Mouse (Mus musculus) midbrain, embryonic 14.5 days (tissue): ENCODE data around the gene Myo16. TPM values are rescaled to one million over a fixed set of nuclear protein-coding genes. Genes with fewer than 3 reads are reported as not detected.

Experiments used
- ATAC-seq: fragments of 200-750 bp; cut with Nextera tagmentation; 2 replicates; pipeline ENCODE4 v1.8.0; 2017; ENCODE audit warnings: moderate number of reproducible peaks, moderate library complexity; ENCODE audit not compliant: low FRiP score, low TSS enrichment
- DNase-seq: peaks from one replicate; pipeline ENCODE4 v3.0.0-alpha.2; 2015
- H3K27ac ChIP-seq: fragments of 300-500 bp; sonication (generic); replicated peaks from 2 replicates; pipeline ENCODE4 v1.5.1; 2014; ENCODE audit warnings: mild to moderate bottlenecking, low read depth, low read length, moderate library complexity
- H3K27me3 ChIP-seq: fragments of 300-500 bp; sonication (generic); 2 replicates; pipeline ENCODE4 v1.6.1; 2014; ENCODE audit warnings: low read length, control low read depth, mixed read lengths; ENCODE audit not compliant: control insufficient read depth, insufficient read depth
- H3K36me3 ChIP-seq: fragments of 300-500 bp; sonication (generic); 2 replicates; pipeline ENCODE4 v1.6.1; 2014; ENCODE audit warnings: low read length, control low read depth; ENCODE audit not compliant: control insufficient read depth, insufficient read depth
- H3K4me1 ChIP-seq: fragments of 300-500 bp; sonication (generic); 2 replicates; pipeline ENCODE4 v1.6.1; 2014; ENCODE audit warnings: mild to moderate bottlenecking, antibody characterized with exemption, low read length, control low read depth; ENCODE audit not compliant: control insufficient read depth, insufficient read depth
- H3K4me2 ChIP-seq: fragments of 300-500 bp; sonication (generic); 2 replicates; pipeline ENCODE4 v1.6.1; 2014; ENCODE audit warnings: mild to moderate bottlenecking, low read length, moderate library complexity
- H3K4me3 ChIP-seq: fragments of 300-500 bp; sonication (generic); replicated peaks from 2 replicates; pipeline ENCODE4 v1.5.1; 2014; ENCODE audit warnings: low read depth, low read length
- H3K9ac ChIP-seq: fragments of 300-500 bp; sonication (generic); replicated peaks from 2 replicates; pipeline ENCODE4 v1.6.1; 2014; ENCODE audit warnings: mild to moderate bottlenecking, low read length, moderate library complexity
- H3K9me3 ChIP-seq: fragments of 300-500 bp; sonication (generic); 2 replicates; pipeline ENCODE4 v1.6.1; 2016; ENCODE audit warnings: low read length, control low read depth, mixed read lengths; ENCODE audit not compliant: control insufficient read depth
- WGBS: fragments of 180-500 bp; shearing (Covaris S2); extraction: QIAGEN DNeasy Blood & Tissue Kit; methylation state at CpG from one replicate; pipeline ENCODE4 v1.1.7; 2014; 5-methylcytosine and 5-hydroxymethylcytosine counted together
- polyA plus RNA-seq: library from polyadenylated mRNA; unstranded; fragments of >200 nt; fragmentation: Nextera tagmentation; extraction: Ambion mirVana; gene quantifications from 2 replicates; pipeline ENCODE4 v1.2.1, GENCODE M21; 2014

Gene Myo16
- polyA plus RNA-seq, 1 experiment from 2014 or later: 6.1 TPM

DNA sequence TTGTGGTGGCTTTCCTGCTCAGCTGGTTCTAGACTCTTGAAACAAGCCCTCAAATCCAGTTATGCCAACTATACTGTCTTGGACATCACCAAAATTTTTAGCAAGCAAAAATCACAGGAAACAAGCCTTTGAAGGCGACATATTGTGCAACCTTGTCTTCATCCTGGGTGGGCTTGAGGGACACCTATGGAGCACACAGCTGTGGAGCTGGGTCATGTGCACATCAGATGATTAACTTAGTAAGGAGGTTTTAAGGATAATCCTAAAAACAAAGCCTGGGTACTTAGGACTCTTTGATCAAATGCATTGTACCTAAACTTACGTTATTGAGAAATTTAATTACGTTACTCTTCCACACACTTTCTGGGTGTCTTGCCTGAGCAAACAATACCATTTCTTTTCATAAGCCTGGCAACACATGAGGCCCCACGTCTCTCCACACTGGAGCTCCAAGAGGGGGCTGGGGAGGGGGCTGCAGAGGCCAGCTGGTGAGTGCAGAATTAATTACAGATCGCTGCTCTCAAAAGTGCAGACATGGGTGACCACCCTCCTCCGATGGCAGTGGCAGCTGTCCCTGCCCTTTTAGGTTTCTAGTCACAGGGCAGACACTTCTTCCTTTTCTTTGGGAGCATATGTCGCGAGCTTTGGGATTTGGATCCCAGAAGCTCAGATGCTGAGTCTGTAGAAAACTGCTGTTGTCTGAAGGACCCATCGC is 19.5 kb downstream of the Myo16 start:
- Histone ChIP-seq H3K27ac (peak overlapping the region; percentile 16; the same call in 1 of the 2 replicates), H3K27me3 (no peaks in the 10 kb centered on the region), H3K4me1 (peaks cover 40% of the 10 kb centered on the region), H3K9ac (no peak overlapping the region), H3K36me3 (no peaks in the 10 kb centered on the region), H3K4me2 (no peak overlapping the region), H3K9me3 (no peaks in the 10 kb centered on the region), H3K4me3 (no peak overlapping the region)
- DNase-seq (peak; percentile 42), ATAC-seq (peak; percentile 74; the same call in 1 of the 2 replicates)
- WGBS: 17% methylated on average over 9 of the region's 9 CpGs

DNA sequence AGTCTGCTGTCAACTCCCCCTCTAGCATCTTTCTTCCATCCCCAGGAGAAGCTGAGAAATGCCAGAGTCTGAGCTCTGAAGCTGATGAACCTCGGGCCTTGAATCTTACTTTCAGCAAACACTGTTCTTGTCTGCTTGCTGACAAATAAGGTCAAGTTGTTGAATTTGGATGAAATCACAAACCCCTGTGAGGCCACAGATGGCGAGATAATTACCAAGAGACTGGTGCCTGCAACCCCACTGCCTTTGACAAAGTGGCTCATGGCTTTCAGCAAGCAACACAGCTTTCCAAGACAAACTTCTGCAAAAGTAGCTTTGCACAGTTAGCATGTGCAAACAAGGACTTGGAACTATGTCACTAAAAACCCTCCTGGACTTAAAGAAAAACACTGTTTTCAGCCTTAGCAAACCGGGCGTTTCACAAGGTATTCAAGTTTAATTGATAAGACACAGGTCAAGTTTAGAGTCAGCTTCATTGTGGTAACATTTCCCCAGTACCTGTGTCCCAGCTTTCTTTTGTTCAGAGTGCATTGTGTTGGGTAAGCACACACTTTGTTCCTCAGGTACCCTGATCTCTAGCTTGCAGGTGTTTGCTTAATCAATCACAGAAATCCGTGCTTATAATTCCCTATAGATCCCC is 20.6 kb downstream of the Myo16 start:
- H3K9ac ChIP-seq: no peak overlapping the region
- no peak overlapping the region for H3K27ac ChIP-seq
- H3K4me3 ChIP-seq: no peak overlapping the region
- no peaks in the 10 kb centered on the region for H3K9me3 ChIP-seq
- H3K27me3 ChIP-seq: no peaks in the 10 kb centered on the region
- ATAC-seq (no peak), DNase-seq (no peak)
- peaks cover 40% of the 10 kb centered on the region for H3K4me1 ChIP-seq
- 57% methylated on average over 5 of the region's 5 CpGs for WGBS
- no peak overlapping the region for H3K4me2 ChIP-seq
- H3K36me3 ChIP-seq: no peaks in the 10 kb centered on the region

DNA sequence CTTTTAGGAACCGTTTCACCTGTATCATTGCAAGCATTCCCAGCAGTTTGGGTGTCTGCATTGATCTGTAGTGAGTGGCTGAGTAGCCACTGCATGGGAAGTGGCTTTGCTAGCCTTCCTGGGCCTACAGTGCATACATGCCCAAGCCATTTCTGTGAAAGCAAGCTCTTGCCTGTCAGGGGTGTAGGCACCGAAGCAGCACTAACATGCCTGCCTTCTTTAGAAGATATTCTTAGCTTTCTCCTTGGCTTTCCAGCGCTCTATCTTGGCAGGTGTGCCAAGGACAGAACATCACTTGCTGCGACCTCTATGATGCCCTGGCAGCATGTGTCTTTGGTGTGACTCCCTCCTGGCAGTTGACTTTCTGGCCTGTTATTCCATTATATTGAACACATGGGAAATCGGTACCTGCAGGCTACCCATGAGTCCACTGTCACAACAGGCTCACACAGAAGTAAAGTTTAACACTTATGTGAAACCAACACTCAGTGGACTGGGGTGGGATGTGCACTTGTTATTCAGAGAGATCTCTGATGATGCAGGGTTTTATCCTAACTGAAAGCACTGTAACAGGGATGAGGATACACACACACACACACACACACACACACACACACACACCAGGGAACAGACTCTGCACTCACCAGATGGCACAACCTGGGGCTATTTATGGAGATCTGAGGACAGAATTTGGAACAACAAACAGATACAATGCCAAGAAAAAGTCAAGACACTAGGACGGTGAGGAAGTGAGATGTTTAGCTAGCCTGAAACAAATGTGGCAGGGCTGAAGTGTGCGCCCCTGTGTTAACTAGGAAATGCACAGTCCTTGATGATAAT is 21.4 kb downstream of the Myo16 start:
- H3K4me3 ChIP-seq: no peak overlapping the region
- no peak overlapping the region for H3K9ac ChIP-seq
- no peaks in the 10 kb centered on the region for H3K9me3 ChIP-seq
- DNase-seq: no peak
- H3K36me3 ChIP-seq: no peaks in the 10 kb centered on the region
- H3K4me1 ChIP-seq: peaks cover 40% of the 10 kb centered on the region
- no peak for ATAC-seq
- 0 out of 2 replicates have a peak overlapping the region, but pooled peaks have one; percentile 8 for H3K27ac ChIP-seq
- no peak overlapping the region for H3K4me2 ChIP-seq
- H3K27me3 ChIP-seq: no peaks in the 10 kb centered on the region
- 78% methylated on average over 7 of the region's 7 CpGs for WGBS

DNA sequence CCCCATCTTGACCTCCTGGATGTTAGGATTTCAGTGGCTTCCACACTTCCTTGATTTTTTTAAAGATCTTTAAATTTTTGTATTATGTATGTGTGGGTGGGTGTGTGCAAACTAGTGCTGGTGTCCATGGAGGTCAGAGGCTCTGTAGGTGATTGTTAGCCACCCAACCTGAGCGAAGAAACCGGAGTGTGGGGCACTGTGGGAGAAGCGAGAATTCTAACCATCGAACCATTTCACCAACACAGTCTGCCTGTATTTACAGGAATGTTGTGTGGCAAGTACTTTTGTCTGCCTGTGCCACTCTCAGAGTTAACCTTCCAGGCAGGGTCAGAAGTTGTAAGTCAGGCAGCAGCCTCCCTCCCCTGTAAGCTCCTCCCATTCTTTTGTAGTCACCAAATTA is 22.3 kb downstream of the Myo16 start:
- no peaks in the 10 kb centered on the region for H3K9me3 ChIP-seq
- H3K9ac ChIP-seq: no peak overlapping the region
- DNase-seq: no peak
- no peaks in the 10 kb centered on the region for H3K27me3 ChIP-seq
- H3K4me3 ChIP-seq: no peak overlapping the region
- ATAC-seq: no peak
- no peaks in the 10 kb centered on the region for H3K36me3 ChIP-seq
- no peak overlapping the region for H3K27ac ChIP-seq
- H3K4me1 ChIP-seq: peaks cover 40% of the 10 kb centered on the region
- WGBS: 65% methylated on average over 4 of the region's 4 CpGs
- H3K4me2 ChIP-seq: no peak overlapping the region

DNA sequence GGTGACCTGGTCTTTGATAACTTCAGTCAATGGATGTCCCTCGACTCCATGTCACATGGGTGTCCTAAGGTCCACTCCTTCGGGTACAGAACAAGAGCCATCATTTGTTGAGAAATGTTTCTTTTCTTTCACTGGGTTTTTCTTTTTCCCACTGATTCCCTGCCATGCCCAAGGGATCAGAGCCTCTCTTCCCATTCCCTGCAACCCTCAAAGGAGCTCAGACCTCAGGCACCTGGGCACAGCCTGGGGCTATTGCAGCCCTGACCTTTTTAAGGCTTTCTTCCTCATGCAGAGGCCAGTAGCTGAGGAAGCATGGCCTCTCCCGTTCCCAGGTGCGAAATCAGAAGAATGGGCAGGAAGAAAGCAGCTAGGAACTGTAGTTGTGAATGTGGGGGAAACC is 23.4 kb downstream of the Myo16 start:
- H3K4me3 ChIP-seq: no peak overlapping the region
- no peak overlapping the region for H3K4me2 ChIP-seq
- H3K27ac ChIP-seq: no peak overlapping the region
- WGBS: 65% methylated on average over 4 of the region's 4 CpGs
- no peak for DNase-seq
- no peaks in the 10 kb centered on the region for H3K9me3 ChIP-seq
- H3K9ac ChIP-seq: no peak overlapping the region
- ATAC-seq: no peak
- H3K36me3 ChIP-seq: no peaks in the 10 kb centered on the region
- peaks cover 40% of the 10 kb centered on the region for H3K4me1 ChIP-seq
- no peaks in the 10 kb centered on the region for H3K27me3 ChIP-seq

DNA sequence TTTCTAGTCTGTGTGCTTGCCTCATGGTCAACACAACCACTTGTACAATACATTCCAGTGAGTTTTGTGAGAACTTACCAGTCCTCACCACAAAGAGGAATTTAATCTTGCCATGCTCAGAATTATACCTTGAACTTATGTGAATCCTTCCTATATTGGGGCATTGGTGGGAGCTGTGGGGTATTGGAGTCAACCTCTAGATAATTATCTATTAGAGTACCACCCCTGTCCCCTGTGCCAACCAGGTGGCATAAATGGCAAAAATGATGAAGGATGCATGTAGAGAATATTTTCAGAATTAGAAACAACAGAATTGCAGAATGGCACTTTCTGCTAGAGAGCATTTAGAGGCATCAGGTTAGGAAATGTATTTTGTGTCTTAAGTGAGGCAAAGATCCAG is 25.3 kb downstream of the Myo16 start:
- no peak overlapping the region for H3K27ac ChIP-seq
- H3K4me2 ChIP-seq: no peak overlapping the region
- H3K9me3 ChIP-seq: no peaks in the 10 kb centered on the region
- H3K4me3 ChIP-seq: no peak overlapping the region
- peaks cover 25% of the 10 kb centered on the region; the same call in 1 of the 2 replicates for H3K4me1 ChIP-seq
- H3K9ac ChIP-seq: no peak overlapping the region
- ATAC-seq (no peak), DNase-seq (no peak)
- no peaks in the 10 kb centered on the region for H3K36me3 ChIP-seq
- no peaks in the 10 kb centered on the region for H3K27me3 ChIP-seq

DNA sequence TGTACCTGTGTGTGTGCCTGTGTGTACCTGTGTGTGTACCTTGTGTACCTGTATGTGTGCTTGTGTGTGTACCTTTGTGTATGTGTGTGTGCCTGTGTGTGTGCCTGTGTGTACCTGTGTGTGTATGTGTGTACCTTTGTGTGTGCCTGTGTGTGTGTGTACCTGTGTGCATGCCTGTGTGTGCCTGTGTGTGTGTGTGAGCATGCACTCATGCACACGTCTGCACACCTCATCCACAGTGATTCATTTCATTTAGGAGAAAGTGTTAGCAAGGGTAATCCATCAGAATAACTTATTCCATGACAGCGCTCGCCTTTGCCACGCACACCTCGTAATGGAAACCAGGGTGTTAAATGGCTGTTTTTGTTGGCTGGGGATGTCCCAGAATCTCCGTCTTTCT is 36.9 kb downstream of the Myo16 start:
- no peak for ATAC-seq
- H3K36me3 ChIP-seq: no peaks in the 10 kb centered on the region; the same call in 1 of the 2 replicates
- DNase-seq: no peak
- no peaks in the 10 kb centered on the region for H3K27me3 ChIP-seq
- H3K9ac ChIP-seq: no peak overlapping the region
- H3K4me1 ChIP-seq: no peaks in the 10 kb centered on the region
- H3K4me3 ChIP-seq: no peak overlapping the region
- WGBS: 86% methylated on average over 6 of the region's 6 CpGs
- no peak overlapping the region for H3K4me2 ChIP-seq
- H3K9me3 ChIP-seq: no peaks in the 10 kb centered on the region
- no peak overlapping the region for H3K27ac ChIP-seq

DNA sequence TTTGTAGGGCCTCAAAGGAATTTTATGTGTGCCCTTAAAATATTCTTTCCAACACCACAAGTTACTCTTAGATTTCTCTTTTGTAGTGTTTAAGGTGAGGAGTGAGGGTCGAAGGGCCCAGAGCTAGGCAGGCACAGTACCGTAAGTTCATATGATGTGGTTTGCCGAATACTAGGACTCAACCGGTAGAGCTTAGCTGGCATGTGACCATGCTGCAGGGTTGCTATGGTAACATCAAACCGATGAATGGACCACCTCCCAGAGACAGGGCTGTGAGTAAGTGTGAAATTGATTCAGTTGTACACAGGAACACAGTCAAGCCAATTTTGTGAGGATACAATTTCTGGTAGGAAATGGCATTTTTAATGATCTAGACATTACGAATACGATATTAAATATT is 44.5 kb downstream of the Myo16 start:
- Histone ChIP-seq H3K36me3 (no peaks in the 10 kb centered on the region), H3K9me3 (no peaks in the 10 kb centered on the region), H3K4me1 (peaks cover 16% of the 10 kb centered on the region), H3K27me3 (no peaks in the 10 kb centered on the region; the same call in 1 of the 2 replicates), H3K27ac (no peak overlapping the region), H3K4me2 (peak overlapping the region; percentile 25), H3K4me3 (no peak overlapping the region), H3K9ac (no peak overlapping the region)
- peak; percentile 91 for ATAC-seq
- WGBS: 12% methylated on average over 7 of the region's 7 CpGs
- DNase-seq: peak; percentile 90
